Mouse (Mus musculus): Measurements from ENCODE around the gene Brms1.

Gene Brms1

GRCm38 (mm10) chr19:5039301-5040114, 1.6 kb upstream of the Brms1 start:
- peak in 1 of 2 experiments; percentile 26 for DNase-seq

GRCm38 (mm10) chr19:5041588-5041987, 434 bp downstream of the Brms1 start:
- no peak for DNase-seq

- no peak for DNase-seq
Observed at GRCm38 (mm10) chr19:5045531-5045930, 4.4 kb downstream of the Brms1 start.

GRCm38 (mm10) chr19:5048138-5049056, 7.2 kb downstream of the Brms1 start:
- DNase-seq = no peak

- no peak for DNase-seq
Observed at GRCm38 (mm10) chr19:5049325-5049724, 8.2 kb downstream of the Brms1 start.

GRCm38 (mm10) chr19:5050047-5050905, 9.1 kb downstream of the Brms1 start, which contains the start of gene Rin1:
Gene Rin1, plus strand, starts transcription at chr19:5050481.
- no peak for DNase-seq

- no peak for DNase-seq
Observed at GRCm38 (mm10) chr19:5051031-5051430, 9.9 kb downstream of the Brms1 start.

- DNase-seq = no peak
Observed at GRCm38 (mm10) chr19:5051515-5051914, 10.4 kb downstream of the Brms1 start.

- DNase-seq = peak; percentile 34 to 45
Observed at GRCm38 (mm10) chr19:5052166-5052822, 11.1 kb downstream of the Brms1 start.

- DNase-seq = peak; percentile 60 to 75
Observed at GRCm38 (mm10) chr19:5052853-5053252, 11.7 kb downstream of the Brms1 start.

GRCm38 (mm10) chr19:5053909-5054308, 12.8 kb downstream of the Brms1 start:
- DNase-seq = peak; percentile 64 to 80

GRCm38 (mm10) chr19:5056251-5056650, 15.1 kb downstream of the Brms1 start:
- no peak for DNase-seq

GRCm38 (mm10) chr19:5057876-5058775, 17.0 kb downstream of the Brms1 start:
- no peak for DNase-seq

- DNase-seq = no peak
Observed at GRCm38 (mm10) chr19:5058801-5059771, 17.9 kb downstream of the Brms1 start.

GRCm38 (mm10) chr19:5060365-5061330, 19.5 kb downstream of the Brms1 start:
- DNase-seq = no peak

GRCm38 (mm10) chr19:5062041-5062440, 20.9 kb downstream of the Brms1 start:
- DNase-seq = no peak

- no peak for DNase-seq
Observed at GRCm38 (mm10) chr19:5062446-5062845, 21.3 kb downstream of the Brms1 start.

- DNase-seq = no peak
Observed at GRCm38 (mm10) chr19:5065104-5065503, 23.9 kb downstream of the Brms1 start.
